Mouse (Mus musculus) midbrain, embryonic 16.5 days (tissue): Measurements from ENCODE around the gene Nrp1. TPM values are rescaled to one million over a fixed set of nuclear protein-coding genes. Genes with fewer than 3 reads are reported as not detected.

Experiments
- ATAC-seq: fragments of 200-750 bp; cut with Nextera tagmentation; 2 replicates; pipeline ENCODE4 v1.8.0; 2017; ENCODE audit warnings: moderate TSS enrichment
- H3K27ac ChIP-seq: fragments of 300-500 bp; sonication (generic); 2 replicates; pipeline ENCODE4 v1.5.1; 2014; ENCODE audit warnings: mild to moderate bottlenecking, low read length, mixed read lengths
- H3K27me3 ChIP-seq: fragments of 300-500 bp; sonication (generic); 2 replicates; pipeline ENCODE4 v1.6.1; 2014; ENCODE audit warnings: low read depth, low read length, mixed read lengths; ENCODE audit not compliant: control insufficient read depth, insufficient read depth
- H3K36me3 ChIP-seq: fragments of 300-500 bp; sonication (generic); 2 replicates; pipeline ENCODE4 v1.6.1; 2014; ENCODE audit warnings: mild to moderate bottlenecking, low read length, moderate library complexity, mixed read lengths; ENCODE audit not compliant: control insufficient read depth, insufficient read depth
- H3K4me1 ChIP-seq: fragments of 300-500 bp; sonication (generic); 2 replicates; pipeline ENCODE4 v1.6.1; 2014; ENCODE audit warnings: mild to moderate bottlenecking, low read length, mixed read lengths; ENCODE audit not compliant: control insufficient read depth, insufficient read depth
- H3K4me2 ChIP-seq: fragments of 300-500 bp; sonication (generic); 2 replicates; pipeline ENCODE4 v1.6.1; 2014; ENCODE audit warnings: mild to moderate bottlenecking, low read length, mixed read lengths
- H3K4me3 ChIP-seq: fragments of 300-500 bp; sonication (generic); 2 replicates; pipeline ENCODE4 v1.5.1; 2014; ENCODE audit warnings: low read depth, mild to moderate bottlenecking, low read length, moderate library complexity, mixed read lengths
- H3K9ac ChIP-seq: fragments of 300-500 bp; sonication (generic); 2 replicates; pipeline ENCODE4 v1.6.1; 2014; ENCODE audit warnings: low read depth, low read length, mixed read lengths
- H3K9me3 ChIP-seq: fragments of 300-500 bp; sonication (generic); replicated peaks from 2 replicates; pipeline ENCODE4 v1.6.1; 2014; ENCODE audit warnings: mild to moderate bottlenecking, low read length, mixed read lengths; ENCODE audit not compliant: control insufficient read depth, poor library complexity, severe bottlenecking
- WGBS: fragments of 180-500 bp; shearing (Covaris S2); extraction: QIAGEN DNeasy Blood & Tissue Kit; methylation state at CpG from one replicate; pipeline ENCODE4 v1.1.7; 2014; 5-methylcytosine and 5-hydroxymethylcytosine counted together
- polyA plus RNA-seq: library from polyadenylated mRNA; unstranded; fragments of >200 nt; fragmentation: Nextera tagmentation; extraction: Ambion mirVana; gene quantifications from 2 replicates; pipeline ENCODE4 v1.2.1, GENCODE M21; 2015

The Nrp1 gene
- polyA plus RNA-seq, 1 experiment from 2014 or later: 85.8 TPM

- Histone ChIP-seq H3K4me2 (no peak overlapping the region), H3K27ac (no peak overlapping the region), H3K4me3 (no peak overlapping the region), H3K27me3 (no peaks in the 10 kb centered on the region), H3K36me3 (no peaks in the 10 kb centered on the region), H3K9ac (no peak overlapping the region), H3K4me1 (peaks cover 6% of the 10 kb centered on the region; the same call in 1 of the 2 replicates), H3K9me3 (no peaks in the 10 kb centered on the region)
- no peak for ATAC-seq
- 89% methylated on average over 3 of the region's 3 CpGs for WGBS
Measured at GRCm38 (mm10) chr8:128516846-128517446, 158.5 kb downstream of the Nrp1 start.

GRCm38 (mm10) chr8:128517546-128518102 lies 159.2 kb downstream of the Nrp1 start:
- Histone ChIP-seq H3K9me3 (no peaks in the 10 kb centered on the region), H3K4me1 (peaks cover 6% of the 10 kb centered on the region; the same call in 1 of the 2 replicates), H3K27me3 (no peaks in the 10 kb centered on the region), H3K4me3 (no peak overlapping the region), H3K27ac (no peak overlapping the region), H3K4me2 (no peak overlapping the region), H3K9ac (no peak overlapping the region), H3K36me3 (no peaks in the 10 kb centered on the region)
- 76% methylated on average over 4 of the region's 4 CpGs for WGBS
- ATAC-seq: no peak

GRCm38 (mm10) chr8:128519366-128519765 lies 161.0 kb downstream of the Nrp1 start:
- no peak for ATAC-seq
- WGBS: 82% methylated on average over 1 of the region's 1 CpGs

GRCm38 (mm10) chr8:128523825-128524224 lies 165.4 kb downstream of the Nrp1 start:
- H3K36me3 ChIP-seq: no peaks in the 10 kb centered on the region
- ATAC-seq: no peak
- peaks cover 9% of the 10 kb centered on the region; the same call in 1 of the 2 replicates for H3K4me1 ChIP-seq
- no peaks in the 10 kb centered on the region for H3K27me3 ChIP-seq
- no peak overlapping the region for H3K27ac ChIP-seq
- no peak overlapping the region for H3K4me3 ChIP-seq
- no peak overlapping the region for H3K9ac ChIP-seq
- WGBS: 71% methylated on average over 7 of the region's 7 CpGs
- no peak overlapping the region for H3K4me2 ChIP-seq
- no peaks in the 10 kb centered on the region for H3K9me3 ChIP-seq

More at GRCm38 (mm10) chr8:128519366-128519765, 161.0 kb downstream of the Nrp1 start:
- Histone ChIP-seq H3K4me2 (no peak overlapping the region), H3K36me3 (no peaks in the 10 kb centered on the region), H3K9me3 (no peaks in the 10 kb centered on the region), H3K4me1 (peaks cover 6% of the 10 kb centered on the region; the same call in 1 of the 2 replicates), H3K4me3 (no peak overlapping the region), H3K9ac (no peak overlapping the region), H3K27me3 (no peaks in the 10 kb centered on the region), H3K27ac (no peak overlapping the region)

GRCm38 (mm10) chr8:128525912-128526311 lies 167.5 kb downstream of the Nrp1 start:
- Histone ChIP-seq H3K27ac (no peak overlapping the region), H3K27me3 (no peaks in the 10 kb centered on the region), H3K36me3 (no peaks in the 10 kb centered on the region), H3K9ac (no peak overlapping the region), H3K9me3 (no peaks in the 10 kb centered on the region), H3K4me3 (no peak overlapping the region), H3K4me1 (peaks cover 11% of the 10 kb centered on the region; the same call in 1 of the 2 replicates), H3K4me2 (no peak overlapping the region)
- WGBS: 84% methylated on average over 1 of the region's 1 CpGs
- no peak for ATAC-seq

- no peaks in the 10 kb centered on the region for H3K9me3 ChIP-seq
- H3K27me3 ChIP-seq: no peaks in the 10 kb centered on the region
- H3K4me3 ChIP-seq: no peak overlapping the region
- 5% methylated on average over 8 of the region's 8 CpGs for WGBS
- H3K9ac ChIP-seq: no peak overlapping the region
- ATAC-seq: peak; percentile 94
- peak overlapping the region; percentile 18 for H3K4me2 ChIP-seq
- no peaks in the 10 kb centered on the region for H3K36me3 ChIP-seq
- H3K27ac ChIP-seq: peak overlapping the region; percentile 73
- H3K4me1 ChIP-seq: peaks cover 9% of the 10 kb centered on the region; the same call in 1 of the 2 replicates
Measured at GRCm38 (mm10) chr8:128528591-128529383, 170.4 kb downstream of the Nrp1 start.

GRCm38 (mm10) chr8:128534442-128534871 lies 176.1 kb downstream of the Nrp1 start:
- Histone ChIP-seq H3K4me2 (no peak overlapping the region), H3K27ac (no peak overlapping the region), H3K9ac (no peak overlapping the region), H3K27me3 (no peaks in the 10 kb centered on the region), H3K9me3 (no peaks in the 10 kb centered on the region), H3K36me3 (no peaks in the 10 kb centered on the region), H3K4me3 (no peak overlapping the region), H3K4me1 (peaks cover 7% of the 10 kb centered on the region)
- peak; percentile 77 for ATAC-seq
- 36% methylated on average over 3 of the region's 3 CpGs for WGBS

GRCm38 (mm10) chr8:128535685-128536084 lies 177.3 kb downstream of the Nrp1 start:
- Histone ChIP-seq H3K36me3 (no peaks in the 10 kb centered on the region), H3K27ac (no peak overlapping the region), H3K4me1 (peaks cover 7% of the 10 kb centered on the region), H3K4me3 (no peak overlapping the region), H3K9ac (no peak overlapping the region), H3K27me3 (no peaks in the 10 kb centered on the region), H3K9me3 (no peaks in the 10 kb centered on the region), H3K4me2 (no peak overlapping the region)
- no peak for ATAC-seq

- no peak overlapping the region for H3K27ac ChIP-seq
- H3K4me1 ChIP-seq: peaks cover 7% of the 10 kb centered on the region
- H3K9me3 ChIP-seq: no peaks in the 10 kb centered on the region
- H3K4me2 ChIP-seq: no peak overlapping the region
- ATAC-seq: no peak
- no peak overlapping the region for H3K9ac ChIP-seq
- no peaks in the 10 kb centered on the region for H3K27me3 ChIP-seq
- no peak overlapping the region for H3K4me3 ChIP-seq
- WGBS: 7% methylated on average over 1 of the region's 1 CpGs
- H3K36me3 ChIP-seq: no peaks in the 10 kb centered on the region
Measured at GRCm38 (mm10) chr8:128538378-128538777, 180.0 kb downstream of the Nrp1 start.
